Mouse (Mus musculus) macrophage (primary cell): ENCODE results near the gene Col5a2. TPM values are rescaled to one million over a fixed set of nuclear protein-coding genes. Genes with fewer than 3 reads are reported as not detected.
"Not testable (repeated sequence)": the region's sequence is repeated elsewhere in the genome, so short reads cannot be mapped to it uniquely, and the experiment has no call there.

Experiments used
- H3K27ac ChIP-seq: fragments of 350-480 bp; formaldehyde crosslinking; 2 replicates; pipeline ENCODE4 v1.9.0; 2021
- H3K36me3 ChIP-seq: fragments of 350-480 bp; formaldehyde crosslinking; 2 replicates; pipeline ENCODE4 v1.9.0; 2021; ENCODE audit errors: inconsistent target
- H3K4me3 ChIP-seq: fragments of 350-480 bp; formaldehyde crosslinking; 2 replicates; pipeline ENCODE4 v1.9.0; 2021; ENCODE audit errors: inconsistent target
- H3K79me2 ChIP-seq: fragments of 350-480 bp; formaldehyde crosslinking; 2 replicates; pipeline ENCODE4 v1.9.0; 2021; ENCODE audit errors: inconsistent target
- WGBS: methylation state at CpG from one replicate; pipeline ENCODE4 v1.1.7; 2026; ENCODE audit warnings: inconsistent platforms; ENCODE audit not compliant: missing documents; 5-methylcytosine and 5-hydroxymethylcytosine counted together
- polyA plus RNA-seq: library from polyadenylated mRNA; stranded (reverse); fragments of 250-400 nt; gene quantifications from 3 replicates; pipeline ENCODE4 v1.2.4, GENCODE M21; 2018; ENCODE audit warnings: inconsistent platforms

Col5a2 gene
- polyA plus RNA-seq, 1 experiment from 2014 or later, result 0.07 TPM

DNA sequence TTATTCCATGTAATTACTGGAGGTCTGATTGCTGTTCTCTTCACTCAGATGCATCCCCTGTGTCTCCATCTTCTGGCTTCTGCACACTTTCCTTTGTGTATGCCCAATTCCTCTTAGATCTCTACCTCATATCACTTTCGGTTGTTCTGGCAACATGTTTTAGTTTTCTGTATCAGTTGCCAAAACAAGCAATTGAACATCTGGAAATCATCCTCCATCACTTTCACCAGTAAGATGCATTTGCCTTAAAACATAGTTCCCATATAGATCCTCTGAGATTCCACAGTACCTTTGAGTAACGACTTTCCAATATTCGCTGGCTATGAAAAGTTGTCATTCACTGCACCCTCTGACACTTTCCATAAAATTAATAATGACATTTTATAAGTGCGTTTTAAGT, 20.1 kb downstream of the Col5a2 start:
- no peaks in the 10 kb centered on the region for H3K36me3 ChIP-seq
- no peaks in the 10 kb centered on the region for H3K79me2 ChIP-seq
- no peak overlapping the region for H3K27ac ChIP-seq
- no peak overlapping the region for H3K4me3 ChIP-seq
- 90% methylated on average over 4 of the region's 4 CpGs for WGBS

DNA sequence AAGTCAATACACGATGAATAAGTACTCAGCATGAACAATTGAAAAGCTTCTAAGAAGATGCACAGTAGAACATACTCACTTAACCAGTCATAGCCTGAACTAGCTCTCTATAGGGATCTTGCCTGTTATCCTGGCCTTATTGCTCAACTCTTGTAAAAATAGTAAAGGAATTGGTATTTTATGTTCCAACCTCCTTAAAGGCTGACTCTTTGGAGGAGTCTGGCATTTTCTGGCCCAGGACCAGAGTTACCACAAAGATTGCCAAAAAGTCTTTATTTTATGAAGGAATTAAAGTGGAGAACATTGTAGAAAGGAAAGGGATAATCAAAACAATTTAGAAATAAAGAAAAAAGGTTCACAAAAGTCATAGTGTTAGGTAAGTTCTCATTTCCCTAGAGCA, 21.2 kb downstream of the Col5a2 start:
- H3K4me3 ChIP-seq, result no peak overlapping the region
- no peak overlapping the region for H3K27ac ChIP-seq
- WGBS, result 100% methylated on average over 1 of the region's 1 CpGs
- H3K36me3 ChIP-seq, result no peaks in the 10 kb centered on the region
- H3K79me2 ChIP-seq, result no peaks in the 10 kb centered on the region

- Histone ChIP-seq H3K79me2 (no peaks in the 10 kb centered on the region), H3K36me3 (no peaks in the 10 kb centered on the region), H3K27ac (no peak overlapping the region), H3K4me3 (no peak overlapping the region)
Measured at GRCm38 (mm10) chr1:45479087-45479486, 24.0 kb downstream of the Col5a2 start.

DNA sequence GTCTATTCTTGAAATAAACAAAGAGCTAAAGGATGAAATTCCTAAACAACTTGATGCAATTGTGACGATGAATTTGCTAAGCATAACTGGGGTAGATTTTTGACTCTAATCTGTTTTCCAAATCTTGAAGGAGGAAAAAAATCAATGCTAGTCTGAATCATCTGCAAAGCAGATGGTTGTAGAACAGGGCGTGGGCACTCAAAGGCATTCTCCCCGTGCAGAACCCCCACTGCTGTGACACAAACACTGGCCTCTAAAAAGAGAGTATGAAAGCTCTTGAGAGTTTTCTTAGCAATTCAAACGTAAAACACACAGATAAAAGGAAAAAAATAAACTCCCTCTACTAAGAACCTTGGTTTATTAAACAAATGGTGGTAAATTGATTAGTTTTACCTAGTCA, 30.3 kb downstream of the Col5a2 start:
- Histone ChIP-seq H3K79me2 (no peaks in the 10 kb centered on the region), H3K4me3 (no peak overlapping the region), H3K36me3 (no peaks in the 10 kb centered on the region), H3K27ac (no peak overlapping the region)
- 86% methylated on average over 4 of the region's 4 CpGs for WGBS

- no peak overlapping the region for H3K27ac ChIP-seq
- 86% methylated on average over 2 of the region's 2 CpGs for WGBS
- H3K79me2 ChIP-seq, result no peaks in the 10 kb centered on the region
- H3K4me3 ChIP-seq, result no peak overlapping the region
- H3K36me3 ChIP-seq, result no peaks in the 10 kb centered on the region
Measured at GRCm38 (mm10) chr1:45460767-45461166, 42.3 kb downstream of the Col5a2 start.

DNA sequence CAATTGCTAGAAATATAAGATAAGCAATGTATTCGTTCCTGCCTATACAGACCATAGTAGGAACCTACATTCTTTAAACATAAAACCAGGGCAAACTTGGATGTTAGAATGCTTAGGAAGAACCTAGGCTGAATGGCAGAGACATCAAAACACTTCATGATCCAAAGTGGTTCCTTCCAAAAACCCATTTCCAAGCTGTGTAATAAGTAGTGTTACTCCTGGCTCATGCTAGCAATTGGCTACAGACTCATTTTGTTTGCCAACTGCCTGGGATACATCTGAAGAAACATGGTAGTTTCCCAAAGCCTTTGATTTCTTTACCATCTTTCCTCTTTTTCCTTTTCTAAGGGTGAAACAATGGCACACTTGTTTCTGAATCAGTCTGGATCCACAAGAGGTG, 47.3 kb downstream of the Col5a2 start:
- 100% methylated on average over 1 of the region's 1 CpGs for WGBS
- no peak overlapping the region for H3K27ac ChIP-seq
- no peaks in the 10 kb centered on the region for H3K79me2 ChIP-seq
- H3K4me3 ChIP-seq, result no peak overlapping the region
- no peaks in the 10 kb centered on the region for H3K36me3 ChIP-seq

DNA sequence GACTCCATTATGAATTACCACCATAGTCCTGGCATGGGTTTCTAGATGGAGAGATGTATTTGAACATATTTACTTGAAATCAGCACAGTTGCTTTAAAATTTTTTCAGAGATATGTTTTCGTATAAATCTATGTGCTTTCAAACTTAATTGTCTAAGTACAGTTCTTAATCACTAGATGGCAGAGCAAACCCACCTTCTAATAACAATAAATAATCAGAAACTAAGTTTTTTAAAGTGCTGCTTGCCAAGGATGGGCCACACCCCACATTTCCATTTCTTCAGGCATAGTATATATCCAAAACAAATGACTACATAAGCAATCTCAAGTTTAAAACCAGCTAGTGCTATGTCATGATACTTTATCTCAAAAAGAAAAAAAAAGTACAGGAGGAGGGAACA, 54.2 kb downstream of the Col5a2 start:
- no peaks in the 10 kb centered on the region for H3K36me3 ChIP-seq
- H3K4me3 ChIP-seq, result no peak overlapping the region
- no peak overlapping the region for H3K27ac ChIP-seq
- H3K79me2 ChIP-seq, result no peaks in the 10 kb centered on the region
- WGBS, result 83% methylated on average over 1 of the region's 1 CpGs

DNA sequence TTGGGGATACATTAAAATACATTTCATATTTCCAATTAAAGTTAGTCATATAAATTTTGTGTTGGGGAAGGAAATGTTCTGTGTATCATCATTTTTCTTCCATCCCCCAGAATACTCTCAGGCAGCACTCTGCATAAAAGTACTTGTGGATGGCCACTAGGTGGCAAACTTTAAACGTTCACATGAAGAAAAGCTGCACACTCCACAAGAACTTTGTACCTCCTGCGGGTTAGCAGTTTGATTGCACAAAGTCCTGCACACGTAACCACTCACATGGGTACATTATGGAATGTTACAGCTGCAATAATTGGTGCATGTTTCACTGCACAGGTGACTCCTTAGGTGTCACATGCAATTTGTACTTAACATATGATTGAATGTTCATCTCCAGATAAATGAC, 71.2 kb downstream of the Col5a2 start:
- Histone ChIP-seq H3K4me3 (no peak overlapping the region), H3K79me2 (no peaks in the 10 kb centered on the region), H3K27ac (no peak overlapping the region), H3K36me3 (no peaks in the 10 kb centered on the region)
- 6% methylated on average over 3 of the region's 3 CpGs for WGBS

- 83% methylated on average over 4 of the region's 4 CpGs for WGBS
- H3K27ac ChIP-seq, result no peak overlapping the region
Measured at GRCm38 (mm10) chr1:45430520-45430919, 72.6 kb downstream of the Col5a2 start.

GRCm38 (mm10) chr1:45429145-45429544, 73.9 kb downstream of the Col5a2 start:
- H3K27ac ChIP-seq, H3K4me3 ChIP-seq, H3K36me3 ChIP-seq, H3K79me2 ChIP-seq: not testable (repeated sequence)
- WGBS, result 82% methylated on average over 5 of the region's 5 CpGs

More at GRCm38 (mm10) chr1:45430520-45430919, 72.6 kb downstream of the Col5a2 start:
- H3K36me3 ChIP-seq, result no peaks in the 10 kb centered on the region
- H3K4me3 ChIP-seq, result no peak overlapping the region
- no peaks in the 10 kb centered on the region for H3K79me2 ChIP-seq

- Histone ChIP-seq H3K79me2 (no peaks in the 10 kb centered on the region), H3K36me3 (no peaks in the 10 kb centered on the region), H3K4me3 (no peak overlapping the region), H3K27ac (no peak overlapping the region)
- WGBS, result 97% methylated on average over 5 of the region's 5 CpGs
Measured at GRCm38 (mm10) chr1:45423915-45424314, 79.2 kb downstream of the Col5a2 start.

GRCm38 (mm10) chr1:45420554-45420953, 82.5 kb downstream of the Col5a2 start:
- no peak overlapping the region for H3K27ac ChIP-seq
- H3K36me3 ChIP-seq, result no peaks in the 10 kb centered on the region

DNA sequence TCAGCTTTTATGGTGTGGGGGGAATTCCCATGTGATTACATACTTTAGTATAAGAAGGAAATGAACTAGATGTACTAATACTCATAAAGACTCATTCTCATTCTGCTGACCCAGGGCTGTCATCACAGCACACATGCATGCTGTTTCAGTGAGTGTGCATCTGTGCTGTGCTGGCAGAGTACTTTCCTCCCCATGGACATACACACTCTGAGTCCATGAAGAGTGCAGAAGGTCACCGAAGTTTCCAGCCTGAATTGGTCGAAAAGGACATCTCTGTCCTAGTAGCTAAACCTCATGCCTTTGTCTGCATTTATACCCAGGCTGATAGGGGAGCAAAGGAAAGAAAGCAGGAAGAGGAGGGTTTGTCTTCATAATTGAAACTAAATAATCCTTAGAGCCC, 83.2 kb downstream of the Col5a2 start:
- WGBS, result 95% methylated on average over 2 of the region's 2 CpGs
- Histone ChIP-seq H3K79me2 (no peaks in the 10 kb centered on the region), H3K27ac (no peak overlapping the region), H3K36me3 (no peaks in the 10 kb centered on the region), H3K4me3 (no peak overlapping the region)

More at GRCm38 (mm10) chr1:45420554-45420953, 82.5 kb downstream of the Col5a2 start:
- Histone ChIP-seq H3K79me2 (no peaks in the 10 kb centered on the region), H3K4me3 (no peak overlapping the region)

DNA sequence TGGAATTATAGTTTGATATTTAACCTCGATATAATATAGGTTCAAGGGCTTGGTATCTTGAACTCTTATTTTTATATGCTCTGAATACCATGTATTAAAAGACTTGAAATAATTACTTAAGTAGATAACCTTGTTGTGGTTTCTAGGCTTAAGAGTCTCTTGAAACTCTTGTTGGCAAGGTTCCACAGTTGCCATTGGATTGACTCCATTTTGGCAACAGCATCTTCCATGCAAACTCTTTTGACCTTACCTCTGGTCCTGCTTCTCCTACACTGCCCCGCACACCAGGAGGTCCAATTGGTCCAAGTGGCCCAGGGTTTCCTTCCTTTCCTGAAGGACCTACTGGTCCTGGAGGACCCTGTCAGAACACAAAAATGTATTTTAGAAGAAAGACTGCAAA, 121.2 kb downstream of the Col5a2 start:
- H3K27ac ChIP-seq, result no peak overlapping the region
- 97% methylated on average over 2 of the region's 2 CpGs for WGBS
- H3K36me3 ChIP-seq, result no peaks in the 10 kb centered on the region
- H3K79me2 ChIP-seq, result no peaks in the 10 kb centered on the region
- no peak overlapping the region for H3K4me3 ChIP-seq

- WGBS, result 82% methylated on average over 7 of the region's 7 CpGs
- Histone ChIP-seq H3K4me3 (no peak overlapping the region), H3K36me3 (no peaks in the 10 kb centered on the region)
Measured at GRCm38 (mm10) chr1:45379992-45380690, 122.9 kb downstream of the Col5a2 start.

DNA sequence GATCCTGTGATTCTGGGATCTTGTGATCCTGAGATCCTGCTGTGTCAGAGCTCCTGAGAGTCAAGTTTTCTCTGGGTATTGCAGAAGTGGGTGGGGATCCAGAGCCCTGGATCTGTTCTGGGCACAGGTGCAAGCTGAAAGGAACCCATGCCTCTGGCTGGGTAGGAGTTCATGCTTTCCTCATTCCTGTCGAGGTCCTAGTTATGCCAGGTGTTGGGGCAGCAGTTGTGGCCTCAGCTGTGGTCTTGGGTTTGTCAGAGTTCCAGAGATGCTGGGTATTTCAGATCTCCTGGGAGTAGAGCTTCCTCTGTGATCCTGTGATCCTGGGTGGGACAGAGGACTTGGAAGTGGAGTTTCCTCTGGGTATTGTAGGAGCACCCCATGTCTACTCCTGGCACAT, 137.7 kb downstream of the Col5a2 start:
- Histone ChIP-seq H3K79me2 (no peaks in the 10 kb centered on the region), H3K4me3 (no peak overlapping the region), H3K27ac (no peak overlapping the region), H3K36me3 (no peaks in the 10 kb centered on the region)
- 50% methylated on average over 1 of the region's 1 CpGs for WGBS

More at GRCm38 (mm10) chr1:45379992-45380690, 122.9 kb downstream of the Col5a2 start:
- no peak overlapping the region for H3K27ac ChIP-seq
- H3K79me2 ChIP-seq, result no peaks in the 10 kb centered on the region
